Mouse (Mus musculus): ENCODE measurements around the gene Fignl1.

DNA sequence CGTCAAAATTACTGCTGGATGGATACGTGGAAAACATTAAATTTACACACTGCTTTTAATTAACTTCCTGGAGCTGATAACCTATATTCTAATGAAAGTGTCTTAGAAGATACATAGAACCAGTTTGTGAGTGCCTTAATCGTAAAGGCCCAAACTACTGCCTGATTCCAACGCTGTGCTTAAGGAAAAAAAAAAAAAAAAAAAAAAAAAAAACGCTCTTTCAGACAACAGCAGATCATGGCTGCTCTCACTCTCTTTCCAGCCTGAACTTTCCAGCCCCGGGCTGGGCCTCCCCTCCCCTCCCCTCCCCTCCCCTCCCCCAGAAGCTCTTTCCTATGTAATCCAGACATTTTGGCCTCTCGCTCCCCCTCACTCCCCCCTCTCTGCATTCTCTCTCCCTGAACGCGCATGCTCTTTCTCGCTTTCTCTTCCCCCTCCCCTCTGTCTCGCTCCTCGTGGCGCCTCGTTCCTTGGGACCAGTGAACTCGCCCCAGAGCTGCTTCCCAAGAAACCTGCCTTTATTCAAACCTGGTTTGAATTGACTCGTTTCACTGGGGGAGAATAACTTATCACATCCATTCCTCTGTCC is 12.7 kb upstream of the Fignl1 start:
- TF ChIP-seq TAL1 (conservative IDR thresholded peaks at IDR 0.05; ENCODE audit: low read depth, low read length), result no peak
- TF ChIP-seq POLR2AphosphoS5 (IDR thresholded peaks at IDR 0.05; ENCODE audit: insufficient replicate concordance, low read depth, low read length), result no peak
- TF ChIP-seq CTCF (IDR thresholded peaks at IDR 0.05; ENCODE audit: low read depth, low read length), result no peak
- no peak for TF ChIP-seq GATA1 (IDR thresholded peaks at IDR 0.05; ENCODE audit: borderline replicate concordance, low read length)
